Mouse (Mus musculus) embryo, embryonic 10.5 days (tissue): ENCODE data around the gene Tmem164.
A peak's percentile ranks its signal among the peaks of the same experiment; 100 is the strongest.

ENCODE experiments used
- DNase-seq: peaks from one replicate; pipeline ENCODE4 v3.0.0-alpha.2; 2015; ENCODE audit warnings: low spot score

The Tmem164 gene

DNA sequence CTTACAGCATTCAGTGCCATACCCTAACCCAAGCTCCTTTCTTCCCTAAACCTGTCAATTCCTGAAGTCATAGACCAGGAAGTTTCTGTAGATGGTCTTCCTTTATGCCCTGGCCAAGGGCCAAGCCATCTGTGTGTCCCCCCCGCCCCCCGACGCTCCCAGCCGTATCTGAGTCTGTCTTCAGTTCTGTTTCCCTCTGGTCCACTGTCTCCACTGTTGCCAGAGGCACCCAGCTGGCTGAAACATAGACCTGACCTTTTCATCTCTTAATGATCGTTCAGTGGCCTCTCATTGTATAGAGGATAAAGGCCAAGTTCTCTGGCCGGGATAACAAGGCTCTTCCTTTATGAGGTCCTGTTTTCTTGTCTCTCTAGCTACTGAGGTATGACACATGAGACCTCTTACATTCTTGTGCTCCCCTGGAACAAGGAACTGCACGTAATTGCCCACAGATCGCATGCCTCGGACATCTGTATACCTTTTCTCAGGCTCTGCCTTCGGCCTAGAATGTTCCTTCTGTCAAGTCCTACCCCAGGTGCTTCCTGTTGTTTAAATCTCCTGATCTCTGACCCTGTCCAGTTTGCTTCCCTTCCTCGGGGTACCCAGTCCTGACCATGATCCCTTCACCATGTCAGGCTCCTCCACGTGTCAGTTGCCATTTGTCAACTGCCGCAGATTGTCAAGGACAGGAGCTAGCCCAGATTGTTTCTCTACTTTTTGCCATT is 147.1 kb downstream of the Tmem164 start:
- peak; percentile 24 for DNase-seq

DNA sequence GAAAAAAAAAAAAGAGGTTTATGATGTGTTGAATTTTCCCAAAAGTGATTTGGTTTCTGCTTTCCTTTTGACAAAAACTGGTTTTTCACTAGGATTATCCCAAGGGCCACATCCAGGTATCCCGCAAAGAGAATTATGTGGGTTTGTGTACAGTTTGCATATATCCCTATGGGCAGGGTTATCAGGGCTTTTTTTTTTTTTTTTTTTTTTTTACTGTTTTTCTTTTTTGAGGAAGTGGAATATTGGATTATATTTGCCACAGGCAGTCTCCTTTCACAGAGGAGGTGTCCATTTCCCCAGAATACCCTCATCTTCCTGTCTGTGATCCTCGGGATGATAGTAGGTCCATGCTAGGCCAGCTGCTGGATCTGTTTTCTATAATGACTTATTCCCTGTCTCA is 148.1 kb downstream of the Tmem164 start:
- no peak for DNase-seq

DNA sequence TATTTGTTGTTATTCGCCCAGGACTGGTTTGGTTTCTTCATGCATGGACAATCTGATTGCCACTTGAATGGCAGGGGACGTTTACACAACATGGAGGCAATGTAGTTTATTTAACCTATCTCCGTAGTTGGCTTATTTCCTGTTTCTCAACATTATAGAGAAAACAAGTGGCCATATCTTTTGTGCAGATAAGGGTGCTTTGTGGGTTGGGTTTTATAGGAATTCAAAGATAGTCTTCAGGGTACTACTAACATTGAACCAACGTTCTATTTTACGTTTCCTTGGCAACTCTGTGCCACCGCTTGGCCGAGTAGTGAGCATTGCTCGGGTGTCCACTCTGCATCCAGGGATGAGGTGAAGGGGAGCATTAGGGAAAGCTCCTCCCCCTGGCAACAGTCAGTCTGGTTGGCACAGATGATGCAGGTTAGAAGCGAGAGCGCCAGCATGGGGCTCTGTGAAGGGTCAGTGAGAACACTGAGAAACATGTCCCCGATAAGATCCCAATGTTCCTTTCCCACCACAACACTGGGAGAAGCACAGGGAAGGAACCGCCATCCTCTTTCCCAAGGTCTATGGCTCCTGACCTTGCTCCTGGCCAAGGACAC is 148.8 kb downstream of the Tmem164 start:
- no peak for DNase-seq

DNA sequence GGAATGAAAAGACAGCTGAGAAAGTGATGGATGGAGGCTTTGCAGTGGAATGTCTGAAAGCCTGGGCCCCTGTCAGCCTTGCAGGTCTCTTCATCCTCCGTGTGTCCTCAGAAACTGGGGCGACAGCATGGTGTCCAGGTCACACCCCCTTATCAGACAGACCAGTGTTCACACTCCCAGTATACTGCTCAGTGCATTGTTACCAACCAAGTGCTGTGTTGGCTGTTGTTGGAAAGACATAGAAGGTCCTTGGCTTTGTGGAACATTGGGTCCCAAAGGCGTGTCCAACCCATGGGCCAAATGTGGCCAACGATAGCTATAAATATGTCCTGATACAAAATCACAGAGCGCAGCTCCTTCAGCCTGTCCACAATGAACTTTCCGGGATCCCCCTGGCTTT is 149.4 kb downstream of the Tmem164 start:
- DNase-seq: no peak

DNA sequence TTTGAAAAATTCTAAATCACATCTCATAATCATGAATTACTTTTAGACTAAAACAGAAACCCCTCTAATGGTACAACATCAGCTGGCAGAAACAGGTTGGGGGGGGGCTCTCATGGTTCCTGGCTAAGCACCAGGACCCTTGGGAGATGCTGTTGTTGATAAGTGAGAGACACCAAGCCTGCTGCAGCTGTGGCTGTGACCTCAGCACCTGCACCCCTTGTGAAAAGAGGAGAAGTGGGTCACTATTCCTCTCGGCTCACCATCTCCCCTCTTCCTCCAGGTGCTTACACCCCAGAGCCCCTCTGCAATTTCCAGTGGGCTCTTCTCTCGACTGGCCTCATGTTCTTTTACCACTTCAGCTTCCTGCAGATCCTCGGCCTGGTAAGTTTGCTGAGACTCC is 151.0 kb downstream of the Tmem164 start:
- no peak for DNase-seq

DNA sequence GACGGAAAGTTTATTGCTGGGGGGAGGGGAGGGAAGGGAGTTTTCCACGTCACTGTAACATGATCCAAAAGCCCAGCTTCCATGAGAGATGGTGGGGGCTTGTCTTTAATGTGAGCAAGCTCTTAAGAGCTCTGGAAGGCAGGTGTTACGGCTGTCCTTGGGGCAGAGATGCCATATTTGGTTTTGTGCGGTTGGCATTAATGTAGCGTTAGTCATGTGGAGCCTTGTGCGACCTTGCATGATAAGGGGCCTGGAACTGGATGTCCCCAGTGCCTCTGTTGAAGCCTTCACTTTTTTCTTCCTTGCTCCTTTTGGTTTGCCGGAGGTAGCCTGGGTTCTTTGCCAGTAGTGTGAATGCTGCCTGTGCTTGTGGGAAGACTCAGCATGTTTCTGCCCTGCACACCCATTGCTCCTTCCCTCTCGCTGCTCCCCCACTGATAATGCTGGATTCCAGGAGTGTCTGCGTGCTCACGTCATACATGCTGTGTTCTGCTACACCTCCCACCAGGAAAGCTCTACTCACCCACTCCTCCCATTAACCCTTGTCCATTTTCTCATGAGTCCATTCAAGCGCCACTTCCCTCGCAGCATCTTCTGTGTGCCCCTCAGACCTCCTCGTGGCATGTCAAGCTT is 152.1 kb downstream of the Tmem164 start:
- no peak for DNase-seq

DNA sequence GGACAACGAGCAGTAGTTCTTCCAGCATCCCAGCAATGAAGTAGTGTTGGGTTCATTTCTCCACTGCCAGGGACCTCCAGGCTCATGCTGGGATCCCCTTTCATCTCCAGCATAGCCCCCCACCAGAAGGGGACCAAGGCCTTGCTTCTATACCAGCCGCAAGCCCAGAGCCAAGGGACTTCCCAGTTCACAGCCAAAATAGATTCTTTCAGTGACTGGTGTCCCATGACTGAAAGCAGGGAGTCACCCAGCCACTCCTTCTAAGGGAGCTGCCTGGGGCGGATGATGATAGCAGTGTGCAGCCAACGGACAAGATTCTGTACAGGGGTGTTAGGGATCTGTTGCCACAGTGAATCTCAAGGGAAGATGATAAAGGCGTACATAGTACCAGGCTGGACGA is 153.6 kb downstream of the Tmem164 start:
- DNase-seq: no peak

DNA sequence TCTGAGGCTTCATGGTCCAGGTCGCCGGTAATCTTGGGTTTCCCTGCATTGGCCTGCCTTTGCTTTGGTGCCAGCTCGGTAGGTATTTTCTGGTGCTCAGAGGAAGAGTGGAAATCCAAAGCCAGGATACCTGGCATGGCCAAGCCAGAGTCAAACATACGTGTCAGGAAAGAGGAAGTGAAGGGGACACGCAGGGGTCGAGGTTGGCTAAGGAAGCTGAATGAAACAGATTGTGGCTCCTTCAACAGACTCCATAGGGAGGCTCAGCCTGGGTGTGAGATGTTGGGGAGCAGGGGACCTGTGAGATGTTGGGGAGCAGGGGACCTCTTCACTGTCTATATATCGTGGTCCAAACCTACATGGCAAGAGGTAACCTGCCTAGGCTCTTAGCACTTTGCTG is 155.2 kb downstream of the Tmem164 start:
- DNase-seq: no peak

DNA sequence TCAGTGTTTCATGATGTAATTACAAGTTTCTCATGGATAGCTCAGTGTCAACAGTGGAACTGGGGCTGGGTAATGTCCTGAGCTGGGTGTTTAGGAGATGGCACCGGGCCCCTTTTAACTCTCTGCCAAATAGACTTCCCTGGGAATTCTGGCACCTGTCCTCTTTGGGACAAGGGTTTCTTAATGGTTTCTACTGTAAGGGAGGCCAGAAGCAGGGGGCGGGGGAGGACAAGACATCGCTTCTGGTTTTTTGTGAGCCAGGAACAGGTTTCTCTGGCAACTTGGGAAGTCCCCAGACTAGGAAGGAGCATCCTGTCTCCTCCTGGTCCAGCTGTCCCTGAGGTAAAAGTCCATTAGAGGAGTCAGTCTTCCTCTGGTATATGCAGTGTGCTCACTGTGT is 156.1 kb downstream of the Tmem164 start:
- no peak for DNase-seq

DNA sequence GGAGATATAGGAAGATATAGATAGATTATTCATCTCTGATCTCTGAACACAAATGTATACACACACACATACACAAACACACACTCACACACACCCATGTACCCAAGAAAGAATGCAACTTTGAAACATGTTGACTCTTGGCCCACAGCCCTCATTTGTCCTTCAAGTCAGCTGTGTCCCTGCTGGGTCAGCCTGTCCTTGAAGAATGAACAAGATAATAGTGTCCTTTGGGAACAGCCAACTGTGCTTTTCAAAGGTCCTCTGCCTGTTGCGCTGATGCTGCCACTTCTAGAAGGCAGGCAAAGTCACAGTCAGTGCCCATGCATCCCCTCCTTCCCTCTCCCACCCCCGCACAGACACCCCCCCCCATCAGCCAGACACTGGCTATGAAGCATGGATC is 157.6 kb downstream of the Tmem164 start:
- DNase-seq: no peak

DNA sequence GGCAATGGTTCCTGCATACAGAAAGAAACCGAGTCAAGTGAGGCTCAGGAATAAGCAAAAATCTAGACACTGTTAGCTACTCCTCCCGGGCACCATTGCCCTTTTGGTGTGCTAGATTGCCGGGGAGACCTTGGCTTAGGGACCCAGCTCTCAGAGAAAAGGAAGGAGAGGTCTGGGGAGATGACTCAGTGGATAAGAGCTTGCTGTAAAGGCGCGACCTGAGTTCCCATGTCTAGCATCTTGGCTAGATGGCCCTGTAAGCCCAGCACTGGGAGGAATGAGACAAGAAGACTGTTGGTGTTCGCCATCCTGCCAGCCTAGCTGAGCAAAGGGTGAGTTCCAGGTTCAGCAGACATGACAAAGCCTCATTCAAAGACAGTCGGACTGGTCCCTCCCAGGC is 158.2 kb downstream of the Tmem164 start:
- DNase-seq: no peak

DNA sequence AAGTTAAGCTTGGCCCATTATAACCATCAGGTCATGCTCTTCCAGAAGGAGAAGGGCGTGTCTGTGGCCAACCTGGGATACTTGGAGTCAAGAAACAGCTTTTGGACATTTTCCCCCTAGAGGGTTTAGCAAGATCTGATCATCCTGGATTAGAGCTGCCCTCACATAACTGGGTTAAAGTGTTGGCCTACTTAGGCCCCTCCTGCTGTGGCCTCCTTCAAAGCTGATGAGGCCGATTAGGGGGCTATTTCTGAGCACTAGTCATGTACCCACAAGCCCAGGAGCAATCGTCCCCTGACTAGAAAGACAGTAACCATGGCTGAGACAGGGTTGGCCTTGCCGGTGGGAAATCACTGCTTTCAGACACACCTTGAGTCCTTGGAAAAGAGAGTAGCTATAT is 160.7 kb downstream of the Tmem164 start:
- no peak for DNase-seq

DNA sequence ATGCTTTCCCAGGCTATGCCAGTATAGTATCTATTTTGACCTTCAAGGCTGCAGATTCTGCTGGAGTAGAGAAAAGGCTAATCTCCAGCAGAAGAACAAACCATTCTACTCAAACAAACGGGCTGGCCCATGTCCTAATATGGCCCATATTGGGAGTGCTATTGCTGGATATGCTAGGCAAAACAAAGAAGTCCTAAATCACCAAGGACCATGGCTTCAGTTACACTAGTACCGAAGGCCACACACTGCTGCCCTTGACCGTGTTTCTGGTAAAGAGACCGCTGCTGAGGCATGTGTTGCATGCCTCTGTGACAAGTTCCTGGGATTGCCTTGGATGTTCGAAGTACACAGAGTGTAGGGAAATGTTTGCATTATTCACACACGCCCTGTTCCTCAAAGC is 165.1 kb downstream of the Tmem164 start:
- DNase-seq: no peak

DNA sequence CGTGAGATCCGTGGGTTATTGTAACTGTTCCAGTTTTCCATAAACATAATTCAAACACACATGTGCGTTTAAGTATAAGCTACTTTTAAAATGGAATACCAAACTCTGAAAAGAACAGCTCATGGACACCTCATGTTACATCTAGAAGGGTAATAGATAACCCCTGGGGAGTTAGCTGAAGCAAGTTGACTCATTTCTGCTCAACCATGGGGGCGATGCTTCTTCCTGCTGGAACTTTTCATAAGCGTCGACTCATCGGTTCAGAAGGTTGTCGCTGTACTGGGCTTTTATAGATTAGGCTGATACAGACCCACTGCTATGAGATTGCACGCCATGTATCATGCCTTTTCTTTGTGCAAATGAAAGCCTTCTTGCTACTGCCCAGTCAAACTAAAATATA is 166.8 kb downstream of the Tmem164 start:
- no peak for DNase-seq

DNA sequence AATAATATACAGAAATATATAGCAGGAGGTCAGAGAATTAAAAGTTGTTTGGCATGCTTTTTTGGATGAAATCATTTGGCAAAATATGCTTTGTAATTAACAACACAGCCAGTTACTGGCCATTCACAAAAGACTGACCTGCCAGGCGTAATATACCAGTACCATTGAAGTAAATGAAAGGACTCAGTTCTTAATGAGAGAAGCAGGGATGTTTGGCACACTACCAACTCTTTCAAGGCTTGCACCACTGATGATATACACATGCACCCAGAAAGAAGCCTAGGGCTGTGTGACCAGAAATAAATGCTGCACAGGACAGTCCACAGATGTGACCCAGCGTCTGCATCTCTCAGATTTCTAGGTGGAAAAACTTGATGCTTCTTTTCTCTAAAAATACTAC is 188.6 kb downstream of the Tmem164 start:
- DNase-seq: no peak

DNA sequence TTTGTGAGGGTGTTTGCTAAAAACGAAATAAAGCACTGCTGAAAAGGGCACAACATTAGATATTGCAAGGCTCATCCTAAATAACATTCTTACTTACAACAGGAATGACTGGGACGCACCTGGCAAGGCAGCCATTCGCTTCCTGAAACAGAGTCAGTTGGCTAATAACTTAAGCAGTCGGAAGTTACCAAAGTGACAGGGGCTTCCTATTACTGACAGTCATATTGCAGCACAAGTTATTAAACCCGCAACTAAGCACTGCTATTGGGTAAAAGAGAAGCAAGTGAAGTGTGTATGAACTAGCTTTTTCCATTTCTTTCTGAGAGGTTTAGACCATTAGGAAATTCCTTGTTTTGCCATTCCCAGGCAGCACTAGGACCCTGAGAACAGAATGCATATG is 201.0 kb downstream of the Tmem164 start:
- no peak for DNase-seq

DNA sequence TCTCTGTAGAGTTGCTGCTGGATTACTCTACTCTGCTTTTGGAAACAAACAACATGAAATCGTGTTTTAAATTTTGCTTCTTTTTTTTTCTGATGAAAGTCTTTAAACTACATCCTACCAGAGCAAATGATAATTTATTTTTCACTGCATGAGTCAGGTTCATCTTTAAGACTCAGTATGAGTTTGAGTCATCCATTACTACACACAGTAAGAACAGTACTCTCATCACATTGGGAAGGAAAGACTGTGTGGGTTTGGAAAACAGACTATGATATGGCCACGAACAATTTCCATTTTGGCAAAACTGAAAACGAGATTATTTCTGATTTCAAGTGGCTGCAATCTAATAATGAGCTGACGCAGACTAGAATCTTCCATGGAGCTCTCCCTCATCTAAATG is 202.4 kb downstream of the Tmem164 start:
- DNase-seq: no peak

DNA sequence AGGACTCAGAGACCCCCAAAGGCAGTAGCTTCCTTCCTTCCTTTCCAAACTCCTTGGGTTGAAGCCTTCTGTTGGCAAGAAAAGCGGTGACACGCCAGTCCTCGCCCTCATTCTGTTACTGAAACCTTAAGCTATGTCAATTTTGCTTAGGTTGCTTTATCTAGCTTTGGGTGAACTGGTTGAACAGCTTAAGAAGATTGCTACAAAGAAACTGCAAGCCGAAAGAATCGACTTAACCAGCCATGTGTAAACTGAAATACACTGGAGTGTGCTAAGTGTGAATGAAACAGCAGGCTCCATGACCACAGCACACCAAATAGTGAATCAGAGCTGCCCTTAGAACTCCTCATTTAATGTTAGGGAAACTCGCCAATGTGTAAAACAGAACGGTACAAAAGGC is 204.8 kb downstream of the Tmem164 start:
- no peak for DNase-seq
